Mouse (Mus musculus): ENCODE data around the gene Mtch1. TPM values are rescaled to one million over a fixed set of nuclear protein-coding genes. Genes with fewer than 3 reads are reported as not detected.

The Mtch1 gene
- polyA plus RNA-seq, 1 experiment from 2014 or later, result 143 TPM

GRCm38 (mm10) chr17:29382417-29382816, 34.7 kb upstream of the Mtch1 start:
- WGBS, result 61% methylated on average over 11 of the region's 11 CpGs

GRCm38 (mm10) chr17:29381472-29381871, 33.7 kb upstream of the Mtch1 start:
- no peak overlapping the region for H3K27ac ChIP-seq (ENCODE audit: low read depth, low read length)
- no peak overlapping the region for H3K4me3 ChIP-seq (ENCODE audit: low read depth, low read length)
- no peaks in the 10 kb centered on the region for H3K4me1 ChIP-seq (replicated peaks; ENCODE audit: control insufficient read depth, insufficient read depth, low read length)
- no peak overlapping the region for H3K4me2 ChIP-seq (replicated peaks; ENCODE audit: low read depth)
- H3K9ac ChIP-seq (ENCODE audit: low read depth, low read length), result no peak overlapping the region
- no peaks in the 10 kb centered on the region for H3K9me3 ChIP-seq (ENCODE audit: control insufficient read depth)
- peak; percentile 94 for TF ChIP-seq CTCF (IDR thresholded peaks at IDR 0.05; ENCODE audit: low read depth)
- H3K36me3 ChIP-seq (ENCODE audit: control insufficient read depth, insufficient read depth), result no peaks in the 10 kb centered on the region
- H3K27me3 ChIP-seq (replicated peaks; ENCODE audit: control insufficient read depth, insufficient read depth, low read length), result no peaks in the 10 kb centered on the region
- ATAC-seq, result peak; percentile 67
- 15% methylated on average over 7 of the region's 7 CpGs for WGBS

More at GRCm38 (mm10) chr17:29382417-29382816, 34.7 kb upstream of the Mtch1 start:
- no peak for ATAC-seq
- H3K4me1 ChIP-seq (replicated peaks; ENCODE audit: control insufficient read depth, insufficient read depth, low read length), result no peaks in the 10 kb centered on the region
- no peak overlapping the region for H3K27ac ChIP-seq (ENCODE audit: low read depth, low read length)
- H3K9ac ChIP-seq (ENCODE audit: low read depth, low read length), result no peak overlapping the region
- H3K27me3 ChIP-seq (replicated peaks; ENCODE audit: control insufficient read depth, insufficient read depth, low read length), result no peaks in the 10 kb centered on the region
- H3K36me3 ChIP-seq (ENCODE audit: control insufficient read depth, insufficient read depth), result no peaks in the 10 kb centered on the region
- H3K4me3 ChIP-seq (ENCODE audit: low read depth, low read length), result no peak overlapping the region
- no peak for TF ChIP-seq CTCF (IDR thresholded peaks at IDR 0.05; ENCODE audit: low read depth)
- H3K4me2 ChIP-seq (replicated peaks; ENCODE audit: low read depth), result no peak overlapping the region
- no peaks in the 10 kb centered on the region for H3K9me3 ChIP-seq (ENCODE audit: control insufficient read depth)

GRCm38 (mm10) chr17:29380241-29380640, 32.5 kb upstream of the Mtch1 start:
- Histone ChIP-seq H3K9me3 (ENCODE audit: control insufficient read depth) (no peaks in the 10 kb centered on the region), H3K9ac (ENCODE audit: low read depth, low read length) (no peak overlapping the region), H3K27ac (ENCODE audit: low read depth, low read length) (no peak overlapping the region), H3K4me3 (ENCODE audit: low read depth, low read length) (no peak overlapping the region), H3K4me1 (replicated peaks; ENCODE audit: control insufficient read depth, insufficient read depth, low read length) (no peaks in the 10 kb centered on the region), H3K4me2 (replicated peaks; ENCODE audit: low read depth) (no peak overlapping the region), H3K36me3 (ENCODE audit: control insufficient read depth, insufficient read depth) (no peaks in the 10 kb centered on the region), H3K27me3 (replicated peaks; ENCODE audit: control insufficient read depth, insufficient read depth, low read length) (no peaks in the 10 kb centered on the region)
- WGBS, result 85% methylated on average over 4 of the region's 4 CpGs
- TF ChIP-seq CTCF (IDR thresholded peaks at IDR 0.05; ENCODE audit: low read depth), result no peak
- ATAC-seq, result no peak

- Histone ChIP-seq H3K4me2 (replicated peaks; ENCODE audit: low read depth) (no peak overlapping the region), H3K27me3 (replicated peaks; ENCODE audit: control insufficient read depth, insufficient read depth, low read length) (no peaks in the 10 kb centered on the region), H3K9me3 (ENCODE audit: control insufficient read depth) (no peaks in the 10 kb centered on the region), H3K4me1 (replicated peaks; ENCODE audit: control insufficient read depth, insufficient read depth, low read length) (no peaks in the 10 kb centered on the region), H3K9ac (ENCODE audit: low read depth, low read length) (no peak overlapping the region), H3K27ac (ENCODE audit: low read depth, low read length) (no peak overlapping the region), H3K36me3 (ENCODE audit: control insufficient read depth, insufficient read depth) (no peaks in the 10 kb centered on the region), H3K4me3 (ENCODE audit: low read depth, low read length) (no peak overlapping the region)
- peak; percentile 42; the same call in 1 of the 2 replicates for TF ChIP-seq CTCF (IDR thresholded peaks at IDR 0.05; ENCODE audit: low read depth)
- ATAC-seq, result no peak
- WGBS, result 58% methylated on average over 8 of the region's 8 CpGs
These were observed 30.3 kb upstream of the Mtch1 start for GRCm38 (mm10) chr17:29378056-29378455.

GRCm38 (mm10) chr17:29375871-29376270, 28.1 kb upstream of the Mtch1 start:
- TF ChIP-seq CTCF (IDR thresholded peaks at IDR 0.05; ENCODE audit: low read depth), result no peak
- Histone ChIP-seq H3K4me2 (replicated peaks; ENCODE audit: low read depth) (no peak overlapping the region), H3K27me3 (replicated peaks; ENCODE audit: control insufficient read depth, insufficient read depth, low read length) (no peaks in the 10 kb centered on the region), H3K4me1 (replicated peaks; ENCODE audit: control insufficient read depth, insufficient read depth, low read length) (no peaks in the 10 kb centered on the region), H3K27ac (ENCODE audit: low read depth, low read length) (no peak overlapping the region), H3K4me3 (ENCODE audit: low read depth, low read length) (no peak overlapping the region), H3K36me3 (ENCODE audit: control insufficient read depth, insufficient read depth) (no peaks in the 10 kb centered on the region), H3K9ac (ENCODE audit: low read depth, low read length) (no peak overlapping the region), H3K9me3 (ENCODE audit: control insufficient read depth) (no peaks in the 10 kb centered on the region)
- no peak for ATAC-seq
- 79% methylated on average over 10 of the region's 10 CpGs for WGBS

- H3K4me1 ChIP-seq (replicated peaks; ENCODE audit: control insufficient read depth, insufficient read depth, low read length), result no peaks in the 10 kb centered on the region
- no peaks in the 10 kb centered on the region for H3K9me3 ChIP-seq (ENCODE audit: control insufficient read depth)
- ATAC-seq, result peak; percentile 23; the same call in 1 of the 2 replicates
- no peak overlapping the region for H3K4me2 ChIP-seq (replicated peaks; ENCODE audit: low read depth)
- no peak overlapping the region for H3K9ac ChIP-seq (ENCODE audit: low read depth, low read length)
- H3K36me3 ChIP-seq (ENCODE audit: control insufficient read depth, insufficient read depth), result no peaks in the 10 kb centered on the region
- TF ChIP-seq CTCF (IDR thresholded peaks at IDR 0.05; ENCODE audit: low read depth), result peak; percentile 100
- H3K27ac ChIP-seq (ENCODE audit: low read depth, low read length), result no peak overlapping the region
- 9% methylated on average over 5 of the region's 5 CpGs for WGBS
- H3K4me3 ChIP-seq (ENCODE audit: low read depth, low read length), result no peak overlapping the region
- no peaks in the 10 kb centered on the region for H3K27me3 ChIP-seq (replicated peaks; ENCODE audit: control insufficient read depth, insufficient read depth, low read length)
These were observed 23.4 kb upstream of the Mtch1 start for GRCm38 (mm10) chr17:29370984-29371723.

Measured in intestine, postnatal 0 days (tissue).